Mouse (Mus musculus) CH12.LX (cell line): Measurements from ENCODE around the gene Gm9821. TPM values are rescaled to one million over a fixed set of nuclear protein-coding genes. Genes with fewer than 3 reads are reported as not detected.

Experiments
- DNase-seq: peaks from one replicate; pipeline ENCODE4 v3.0.0-alpha.2; 2013; ENCODE audit errors: extremely low read depth
- H3K27ac ChIP-seq: 2 replicates; pipeline ENCODE4 v1.5.1; 2012; ENCODE audit warnings: low read depth, mild to moderate bottlenecking, control low read depth, moderate library complexity; ENCODE audit not compliant: insufficient read depth
- H3K27me3 ChIP-seq: replicated peaks from 2 replicates; pipeline ENCODE3; 2012; ENCODE audit warnings: inconsistent platforms
- H3K36me3 ChIP-seq, 2 experiments: replicated peaks in 1 of 2; 2 replicates each; pipeline versions ENCODE3 to v1.6.1; 2012; ENCODE audit warnings: inconsistent platforms in 1 of 2, low read length in 1 of 2, mild to moderate bottlenecking in 1 of 2, mixed read lengths in 1 of 2, moderate library complexity in 1 of 2; ENCODE audit not compliant: control insufficient read depth in 1 of 2, insufficient read depth in 1 of 2
- H3K4me1 ChIP-seq, 2 experiments: 2 replicates each; pipeline ENCODE4 v1.6.1; 2012; ENCODE audit warnings: inconsistent platforms in 1 of 2, moderate library complexity in 1 of 2; ENCODE audit not compliant: insufficient read depth in 2 of 2, control insufficient read depth in 1 of 2
- H3K4me2 ChIP-seq: 2 replicates; pipeline ENCODE4 v1.6.1; 2012; ENCODE audit warnings: low read depth, mild to moderate bottlenecking, control low read depth; ENCODE audit not compliant: poor library complexity, insufficient read depth, severe bottlenecking
- H3K4me3 ChIP-seq, 3 experiments: fragments of 150-350 bp in 1 of 3; sonication (generic) in 1 of 3; replicated peaks in 1 of 3; 2 replicates each; pipeline versions ENCODE3 to v1.5.1; 2011 to 2012; ENCODE audit warnings: low read depth in 2 of 3, low read length in 2 of 3, mild to moderate bottlenecking in 2 of 3, moderate library complexity in 2 of 3, control low read depth in 1 of 3, improper control_type of control experiment in 1 of 3, inconsistent platforms in 1 of 3, mixed read lengths in 1 of 3; ENCODE audit not compliant: poor library complexity in 1 of 3
- H3K79me2 ChIP-seq: replicated peaks from 2 replicates; pipeline ENCODE4 v1.6.1; 2012; ENCODE audit warnings: mild to moderate bottlenecking, moderate library complexity; ENCODE audit not compliant: control insufficient read depth, poor library complexity, insufficient read depth, severe bottlenecking; ENCODE audit errors: extremely low read depth
- H3K9ac ChIP-seq: 2 replicates; pipeline ENCODE4 v1.6.1; 2012; ENCODE audit warnings: low read depth, mild to moderate bottlenecking, control low read depth, moderate library complexity; ENCODE audit not compliant: insufficient read depth
- H3K9me3 ChIP-seq: replicated peaks from 2 replicates; pipeline ENCODE3; 2012; ENCODE audit warnings: low read length, inconsistent platforms, mixed read lengths
- CTCF ChIP-seq, 2 experiments: IDR thresholded peaks in 1 of 2; conservative IDR thresholded peaks in 1 of 2; 2 replicates each; pipeline ENCODE4 v1.5.1; 2011 to 2012; ENCODE audit warnings: low read depth in 2 of 2, low read length in 2 of 2, improper control_type of control experiment in 1 of 2, inconsistent platforms in 1 of 2, mild to moderate bottlenecking in 1 of 2, moderate library complexity in 1 of 2
- E2F4 ChIP-seq: IDR thresholded peaks from 2 replicates; pipeline ENCODE4 v1.6.1; 2011; ENCODE audit warnings: low read depth, low read length, improper control_type of control experiment; ENCODE audit not compliant: insufficient replicate concordance
- ELF1 ChIP-seq: IDR thresholded peaks from 2 replicates; pipeline ENCODE4 v1.6.1; 2014; ENCODE audit warnings: low read depth, mild to moderate bottlenecking, inconsistent platforms, low read length, improper control_type of control experiment
- EP300 ChIP-seq: IDR thresholded peaks from 2 replicates; pipeline ENCODE4 v1.6.1; 2011; ENCODE audit warnings: low read length, improper control_type of control experiment
- ETS1 ChIP-seq: conservative IDR thresholded peaks from 2 replicates; pipeline ENCODE4 v1.6.1; 2012; ENCODE audit warnings: low read depth, mild to moderate bottlenecking, inconsistent platforms, low read length, improper control_type of control experiment, moderate library complexity
- GABPA ChIP-seq: IDR thresholded peaks from 2 replicates; pipeline ENCODE4 v1.6.1; 2012; ENCODE audit warnings: low read depth, low read length, improper control_type of control experiment, inconsistent platforms; ENCODE audit not compliant: insufficient replicate concordance
- IRF4 ChIP-seq: IDR thresholded peaks from 2 replicates; pipeline ENCODE4 v1.6.1; 2014; ENCODE audit warnings: low read depth, mild to moderate bottlenecking, inconsistent platforms, low read length, improper control_type of control experiment
- JUN ChIP-seq: IDR thresholded peaks from 2 replicates; pipeline ENCODE4 v1.6.1; 2011; ENCODE audit warnings: low read depth, mild to moderate bottlenecking, low read length, improper control_type of control experiment, moderate library complexity; ENCODE audit not compliant: insufficient read depth
- JUND ChIP-seq: conservative IDR thresholded peaks from 2 replicates; pipeline ENCODE4 v1.6.1; 2011; ENCODE audit warnings: low read depth, low read length, improper control_type of control experiment
- MAFK ChIP-seq: IDR thresholded peaks from 2 replicates; pipeline ENCODE4 v1.6.1; 2011; ENCODE audit warnings: low read length, improper control_type of control experiment; ENCODE audit not compliant: insufficient replicate concordance
- MAX ChIP-seq: IDR thresholded peaks from 2 replicates; pipeline ENCODE4 v1.6.1; 2011; ENCODE audit warnings: low read length, improper control_type of control experiment
- MXI1 ChIP-seq: IDR thresholded peaks from 2 replicates; pipeline ENCODE4 v1.6.1; 2011; ENCODE audit warnings: mild to moderate bottlenecking, low read depth, low read length, improper control_type of control experiment
- NELFE ChIP-seq: IDR thresholded peaks from 2 replicates; pipeline ENCODE4 v1.6.1; 2011; ENCODE audit warnings: low read depth, low read length, improper control_type of control experiment
- PAX5 ChIP-seq: IDR thresholded peaks from 2 replicates; pipeline ENCODE4 v1.6.1; 2012; ENCODE audit warnings: low read length, inconsistent platforms, mixed read lengths
- POLR2A ChIP-seq: IDR thresholded peaks from 2 replicates; pipeline ENCODE4 v1.6.1; 2011; ENCODE audit warnings: low read depth, mild to moderate bottlenecking, improper control_type of control experiment, low read length
- POLR2AphosphoS2 ChIP-seq: IDR thresholded peaks from 2 replicates; pipeline ENCODE4 v1.6.1; 2011; ENCODE audit warnings: low read depth, low read length, improper control_type of control experiment
- RAD21 ChIP-seq: IDR thresholded peaks from 2 replicates; pipeline ENCODE4 v1.6.1; 2011; ENCODE audit warnings: low read depth, mild to moderate bottlenecking, low read length, improper control_type of control experiment, moderate library complexity
- SIN3A ChIP-seq: IDR thresholded peaks from 2 replicates; pipeline ENCODE4 v1.6.1; 2012; ENCODE audit warnings: low read length, improper control_type of control experiment, inconsistent platforms
- SMC3 ChIP-seq: IDR thresholded peaks from 2 replicates; pipeline ENCODE4 v1.6.1; 2011; ENCODE audit warnings: low read depth, low read length, improper control_type of control experiment
- TBP ChIP-seq: conservative IDR thresholded peaks from 2 replicates; pipeline ENCODE4 v1.6.1; 2011; ENCODE audit warnings: low read depth, low read length, improper control_type of control experiment
- UBTF ChIP-seq: IDR thresholded peaks from 2 replicates; pipeline ENCODE4 v1.6.1; 2012; ENCODE audit warnings: low read depth, mild to moderate bottlenecking, inconsistent platforms, low read length, improper control_type of control experiment, moderate library complexity
- USF1 ChIP-seq: IDR thresholded peaks from 2 replicates; pipeline ENCODE4 v1.6.1; 2014; ENCODE audit warnings: low read depth, mild to moderate bottlenecking, inconsistent platforms, low read length, improper control_type of control experiment
- ZC3H11A ChIP-seq: IDR thresholded peaks from 2 replicates; pipeline ENCODE4 v1.6.1; 2012; ENCODE audit warnings: low read depth, mild to moderate bottlenecking, inconsistent platforms, low read length, improper control_type of control experiment
- ZMIZ1 ChIP-seq: IDR thresholded peaks from 2 replicates; pipeline ENCODE4 v1.6.1; 2012; ENCODE audit warnings: low read depth, mild to moderate bottlenecking, inconsistent platforms, low read length, improper control_type of control experiment
- ZNF384 ChIP-seq: IDR thresholded peaks from 2 replicates; pipeline ENCODE4 v1.6.1; 2012; ENCODE audit warnings: low read depth, low read length, improper control_type of control experiment, inconsistent platforms
- dilution Hi-C: fragments of 300-500 bp; cut with MboI; formaldehyde crosslinking; loops from 2 replicates; pipeline ENCODE4 v1.14.3; 2020; ENCODE audit warnings: low sequenced_read_pairs; ENCODE audit not compliant: extremely low pct_unique_long_range_greater_than_20kb, extremely low pct_ligation_motif_present
- in situ Hi-C: fragments of 300-500 bp; cut with MboI; formaldehyde crosslinking; loops from 3 replicates; pipeline ENCODE4 v1.14.3; 2019; ENCODE audit warnings: low sequenced_read_pairs, low pct_ligation_motif_present, low pct_unique_long_range_greater_than_20kb, mixed read lengths
- polyA plus RNA-seq: library from polyadenylated mRNA; unstranded; fragments of >175 nt; gene quantifications from 2 replicates; pipeline ENCODE4 v1.2.1, GENCODE M21; 2012; ENCODE audit warnings: low read depth; ENCODE audit not compliant: insufficient read length
- total RNA-seq, 2 experiments: library from RNA; depleted of rRNA; stranded (reverse); fragments of 300-350 nt in 1 of 2; fragments of >200 nt in 1 of 2; gene quantifications; 2 replicates each; pipeline ENCODE4 v1.2.3; 2012 to 2014

Gm9821 gene
- total and polyA plus RNA-seq, 3 experiments, result 0.25 to 3.8 TPM; not detected in 1

GRCm38 (mm10) chr2:91912616-91913015, 32.9 kb upstream of the Gm9821 start:
- Histone ChIP-seq H3K9ac (no peak overlapping the region), H3K4me1 (no peaks in the 10 kb centered on the region), H3K36me3 (peaks cover 60 to 95% of the 10 kb centered on the region in 2 experiments), H3K27me3 (no peaks in the 10 kb centered on the region), H3K4me3 (no peak overlapping the region), H3K27ac (no peak overlapping the region), H3K9me3 (no peaks in the 10 kb centered on the region)
- in situ Hi-C loops, result no loop called here
- TF ChIP-seq JUND (no peak), SMC3 (no peak), ETS1 (no peak), PAX5 (no peak), UBTF (no peak), ZC3H11A (no peak), ELF1 (no peak), ZNF384 (no peak), POLR2A (no peak), MAX (no peak), EP300 (no peak), IRF4 (no peak), GABPA (no peak), SIN3A (no peak)
- TF ChIP-seq, all 38 proteins: peak for 0
- dilution Hi-C loops, result no loop called here
- Histone ChIP-seq H3K79me2 (no peaks in the 10 kb centered on the region), H3K4me2 (no peak overlapping the region)
- DNase-seq, result no peak

- no peak overlapping the region for H3K9ac ChIP-seq
- H3K9me3 ChIP-seq, result no peaks in the 10 kb centered on the region
- H3K4me2 ChIP-seq, result no peak overlapping the region
- H3K79me2 ChIP-seq, result no peaks in the 10 kb centered on the region
- DNase-seq, result no peak
- TF ChIP-seq JUND, result no peak
- no peak for TF ChIP-seq POLR2A
- no peak for TF ChIP-seq JUN
- no peak for TF ChIP-seq TBP
- no peak for TF ChIP-seq PAX5
- TF ChIP-seq MXI1, result no peak
- no peak for TF ChIP-seq ZMIZ1
- no peak for TF ChIP-seq ZC3H11A
- no peak for TF ChIP-seq USF1
- TF ChIP-seq ELF1, result no peak
- no peak for TF ChIP-seq CTCF (conservative IDR thresholded peaks at IDR 0.05 in 1 of 2, IDR thresholded peaks at IDR 0.05 in 1 of 2; ENCODE audit: low read depth in 2 of 2, low read length in 2 of 2)
- TF ChIP-seq POLR2AphosphoS2, result no peak
- TF ChIP-seq MAFK, result no peak
- TF ChIP-seq RAD21, result no peak
- TF ChIP-seq UBTF, result no peak
- no peak for TF ChIP-seq E2F4
- no peak for TF ChIP-seq NELFE
- H3K27ac ChIP-seq, result no peak overlapping the region
- no peaks in the 10 kb centered on the region for H3K27me3 ChIP-seq
- H3K36me3 ChIP-seq, result peaks cover 68 to 98% of the 10 kb centered on the region in 2 experiments
- dilution Hi-C loops, result no loop called here
- no peak overlapping the region for H3K4me3 ChIP-seq
- in situ Hi-C loops, result no loop called here
- H3K4me1 ChIP-seq, result no peaks in the 10 kb centered on the region
Observed at GRCm38 (mm10) chr2:91913328-91914110, 32.0 kb upstream of the Gm9821 start.
